Mouse (Mus musculus) T-helper 17 cell (primary cell): ENCODE measurements at regions not wholly inside any gene's neighbourhood (a gene's known extent, or its start where the extent isn't known, plus 50 kb on each side); places are given as distances from the start of the nearest gene placed in this dataset.

Experiments
- in situ Hi-C, 2 experiments: fragments of 300-600 bp; cut with MboI, MseI; formaldehyde crosslinking; loops; 1 replicate in 1 of 2; 2 replicates in 1 of 2; pipeline ENCODE4 v1.15.1; 2025; ENCODE audit warnings: high pct_unique_total_duplicates in 2 of 2

DNA sequence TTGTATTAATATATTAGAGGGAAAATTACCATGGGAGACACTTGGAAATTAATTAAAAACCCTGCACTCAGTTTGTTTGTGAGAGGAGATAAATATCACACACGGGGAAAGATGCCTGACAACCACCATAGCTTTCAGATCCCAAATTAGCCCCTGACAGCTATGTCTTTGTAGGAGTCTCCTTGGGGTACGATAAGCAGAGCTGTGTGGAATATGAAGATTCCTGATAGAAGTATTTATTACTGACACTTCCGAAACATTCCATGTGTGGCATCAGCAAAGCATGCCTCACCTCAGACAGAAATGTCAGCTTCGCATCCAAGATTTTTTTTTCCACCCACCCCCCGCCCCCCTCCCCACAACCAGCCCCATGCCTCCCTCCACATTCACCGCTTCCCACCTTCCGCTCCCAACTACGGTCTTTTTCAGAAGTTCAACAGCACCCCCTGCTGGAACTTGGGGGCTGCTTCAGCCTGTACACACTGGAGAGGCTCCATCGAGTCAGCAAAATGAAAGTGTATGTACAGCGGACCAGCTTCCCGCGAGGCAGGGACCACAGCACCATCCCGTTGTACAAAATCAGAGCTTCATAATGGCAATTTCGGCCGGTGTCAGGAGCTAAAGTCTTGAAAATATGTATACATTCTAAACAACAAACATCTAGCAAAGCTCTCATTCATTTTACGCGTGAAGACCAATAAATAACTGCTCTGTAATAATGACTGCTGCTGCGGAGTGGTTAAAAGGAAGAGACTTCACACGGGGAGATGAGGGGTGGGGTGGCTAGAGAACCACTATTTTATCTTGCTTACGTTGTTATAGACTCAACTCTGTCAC, 66.7 kb downstream of the Rwdd3 start:
- in situ Hi-C loops, result no loop called here

GRCm38 (mm10) chr3:121102871-121103270, 68.6 kb downstream of the Rwdd3 start:
- in situ Hi-C loops, result no loop called here

DNA sequence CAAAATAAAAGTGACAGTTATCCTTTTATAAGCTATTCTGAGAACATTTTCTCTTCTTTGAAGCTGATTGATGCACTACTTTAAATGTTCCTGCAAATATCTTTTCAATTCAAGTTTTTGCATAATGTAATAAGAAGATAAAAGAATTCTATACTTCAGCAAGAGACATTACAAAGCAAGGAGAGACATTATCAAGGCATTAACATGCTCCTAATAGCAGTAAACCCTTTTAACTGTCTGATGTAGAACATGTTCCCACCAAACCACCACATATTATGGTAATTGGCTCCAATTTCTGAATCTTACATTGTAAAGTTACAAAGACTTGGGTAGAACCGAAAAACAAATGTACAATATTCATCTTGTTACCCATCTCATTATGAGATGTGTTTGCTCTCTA, 69.4 kb downstream of the Rwdd3 start:
- in situ Hi-C loops, result no loop called here

DNA sequence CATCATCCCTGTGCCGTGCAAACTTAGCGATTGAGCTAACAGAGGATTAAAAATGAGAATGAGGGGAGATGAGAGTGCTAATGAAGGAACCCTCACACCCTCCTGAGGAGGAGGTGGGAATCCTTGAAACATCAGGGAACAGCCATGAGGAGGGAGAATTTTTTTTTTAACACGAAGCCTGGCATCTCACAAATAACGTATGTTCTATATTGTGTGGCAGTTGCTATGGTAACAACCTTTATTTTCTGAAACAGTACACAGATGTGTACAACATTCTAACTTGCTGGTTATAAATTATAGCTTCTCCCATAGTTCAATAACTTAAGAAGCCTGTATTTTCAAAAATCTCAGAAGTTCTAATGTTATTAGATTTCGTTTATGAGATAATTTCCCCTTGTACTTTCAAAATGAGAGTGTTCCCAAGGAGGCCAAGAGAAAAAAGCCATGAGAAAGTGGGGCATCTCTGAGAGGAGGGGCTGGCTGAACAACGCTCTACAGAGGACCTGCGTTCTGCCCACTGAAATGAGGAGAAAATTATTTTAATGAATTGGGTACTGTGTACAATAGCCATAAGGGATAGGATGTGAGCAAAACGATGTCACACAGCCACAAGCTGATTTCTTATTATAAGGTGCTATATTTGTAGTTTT, 71.2 kb downstream of the Rwdd3 start:
- in situ Hi-C loops, result no loop called here

DNA sequence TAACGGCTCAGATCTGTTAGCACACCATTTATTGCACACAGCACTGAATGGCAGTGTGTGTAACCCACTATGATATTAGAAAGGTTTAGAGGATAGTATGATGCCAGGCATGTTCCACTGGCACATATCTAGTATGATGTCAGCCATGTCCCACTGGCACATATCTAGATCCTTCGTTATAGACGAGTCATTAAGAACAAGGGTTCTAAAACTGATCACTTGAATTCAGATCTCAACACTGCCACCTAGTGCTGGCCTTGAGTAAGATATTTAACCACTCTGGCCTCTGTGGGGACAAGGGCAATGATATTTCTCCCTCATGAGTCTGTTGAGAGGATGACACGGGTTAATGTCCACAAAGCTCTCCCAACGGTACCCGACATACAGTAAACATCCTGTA, 78.0 kb downstream of the Rwdd3 start:
- in situ Hi-C loops, result loop anchor here (10.0 to 25.0 kb wide), 2 partner anchors 306 to 1139 kb away; no protein-coding TSS in a partner anchor

GRCm38 (mm10) chr3:121088724-121089123, 82.8 kb downstream of the Rwdd3 start:
- in situ Hi-C loops, result loop anchor here in 1 of 2 experiments (25.0 kb wide), 1 partner anchor 301 kb away; no protein-coding TSS in a partner anchor

- in situ Hi-C loops, result no loop called here
Observed at GRCm38 (mm10) chr3:121068676-121069075, 102.8 kb downstream of the Rwdd3 start.

- in situ Hi-C loops, result no loop called here
Observed at GRCm38 (mm10) chr3:121035904-121036549, 135.5 kb downstream of the Rwdd3 start.

DNA sequence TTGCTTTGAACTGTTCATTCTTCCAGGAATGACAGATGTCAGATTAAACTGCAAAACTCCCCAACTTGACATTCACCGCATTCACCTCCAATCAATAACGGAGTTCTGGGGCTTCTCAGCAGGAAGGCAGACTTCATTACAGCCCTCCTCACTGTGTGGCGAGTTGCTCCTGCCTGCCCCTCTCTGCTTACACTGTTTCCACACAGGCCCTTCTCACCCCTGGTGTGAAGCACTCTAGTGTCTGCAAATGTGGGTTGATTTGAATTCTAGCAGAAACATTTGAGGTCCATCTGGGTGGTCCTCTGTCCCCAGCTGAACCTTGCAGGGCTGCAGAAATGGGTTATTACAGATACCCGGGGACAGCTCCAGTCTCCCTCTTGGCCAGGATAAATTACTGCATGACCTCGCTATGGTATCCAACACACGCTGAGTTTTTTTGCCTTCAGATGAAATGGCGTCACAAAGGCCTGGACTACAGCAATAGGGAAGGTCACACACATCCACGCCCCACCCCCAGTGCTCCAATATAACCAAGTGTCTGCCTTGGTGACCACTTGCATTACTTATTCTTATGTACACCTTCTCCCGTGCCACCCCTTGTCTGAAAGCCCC, 145.8 kb downstream of the Rwdd3 start:
- in situ Hi-C loops, result no loop called here

DNA sequence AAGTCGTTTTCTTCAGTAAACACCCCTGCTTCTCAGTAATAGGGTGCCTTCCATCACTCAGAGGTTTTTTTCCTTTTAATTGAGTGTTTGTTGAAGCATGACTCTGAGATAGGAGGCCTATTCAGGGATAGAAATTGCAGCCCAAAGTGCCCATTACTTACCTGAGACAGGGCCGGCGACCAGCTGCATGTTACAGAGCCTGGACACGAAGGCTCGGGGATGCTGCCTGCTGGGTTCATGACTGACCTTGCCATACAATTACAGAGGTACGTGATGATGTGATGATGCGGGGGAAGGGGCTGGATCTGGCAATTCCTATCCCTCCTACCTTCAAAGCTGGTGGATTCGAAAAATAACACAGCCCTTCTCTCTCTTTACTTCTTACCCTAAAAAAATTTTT, 146.7 kb downstream of the Rwdd3 start:
- in situ Hi-C loops, result no loop called here

DNA sequence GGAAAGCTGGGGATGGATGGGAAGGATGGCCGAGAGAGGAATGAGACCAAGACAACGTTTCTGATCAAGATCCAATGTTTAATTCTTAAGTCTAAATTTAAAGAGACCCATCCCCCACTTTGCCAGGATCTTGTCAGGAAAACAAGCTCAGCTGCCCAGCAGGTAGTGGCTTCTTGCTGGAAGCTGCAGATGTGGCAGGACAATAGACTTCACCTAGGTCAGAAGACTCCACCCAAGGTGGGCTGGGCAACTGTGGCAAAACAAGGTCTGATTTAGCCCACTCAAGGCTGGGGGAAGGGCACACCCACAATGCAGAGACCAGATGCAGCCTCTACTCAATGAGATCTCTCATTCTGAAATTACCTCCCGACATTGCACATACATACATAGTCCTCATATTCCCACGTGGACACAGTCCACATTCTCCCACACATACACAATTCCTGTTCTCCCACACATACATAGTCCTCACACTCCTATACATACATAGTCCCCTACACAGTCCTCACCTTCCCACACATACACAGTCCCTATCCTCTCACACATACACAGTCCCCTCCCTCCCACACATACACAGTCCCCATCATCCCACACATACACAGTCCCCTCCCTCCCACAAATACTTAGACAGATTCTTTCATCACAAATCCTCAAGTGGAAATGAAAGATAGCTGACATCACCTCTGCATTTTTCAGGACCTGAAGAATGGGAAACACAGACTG, 150.2 kb downstream of the Rwdd3 start:
- in situ Hi-C loops, result no loop called here

GRCm38 (mm10) chr3:121009223-121009622, 162.3 kb downstream of the Rwdd3 start:
- in situ Hi-C loops, result no loop called here

GRCm38 (mm10) chr3:120983556-120984270, 187.8 kb downstream of the Rwdd3 start:
- in situ Hi-C loops, result no loop called here

DNA sequence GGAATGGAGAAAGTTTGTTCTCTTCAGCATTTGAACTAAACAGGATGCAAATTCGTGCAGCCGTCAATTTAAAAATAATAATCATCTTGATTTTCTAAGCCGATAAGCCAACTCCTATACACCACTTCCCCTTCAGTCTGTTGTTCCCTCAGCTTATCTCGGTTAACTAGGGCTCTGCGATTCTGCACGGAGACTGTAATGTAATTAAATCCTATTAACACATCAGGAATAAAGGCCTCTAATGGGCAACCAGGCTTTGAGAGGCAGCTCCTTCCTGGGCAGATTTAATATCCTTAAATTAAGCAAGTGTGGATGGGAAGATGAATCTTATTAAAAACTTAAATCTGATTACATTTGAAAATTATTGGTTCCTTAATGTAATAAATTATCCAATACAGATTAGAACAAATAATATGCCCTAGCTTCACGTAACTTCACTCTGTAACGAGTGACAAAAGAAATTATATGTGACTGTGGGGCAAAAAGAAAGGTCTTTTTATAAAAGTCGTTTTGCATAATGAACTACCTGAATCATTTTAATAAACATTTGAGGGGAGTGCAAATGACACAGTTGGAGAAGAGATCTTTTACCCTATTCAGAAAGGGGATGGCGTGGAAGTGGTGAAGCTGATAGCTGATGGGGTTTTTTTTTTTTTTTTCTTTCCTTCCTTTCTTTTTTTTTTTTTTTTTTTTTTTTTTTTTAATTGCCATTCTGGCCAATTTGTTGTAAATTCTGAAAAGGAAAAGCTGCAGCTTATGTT, 188.5 kb downstream of the Rwdd3 start:
- in situ Hi-C loops, result no loop called here

- in situ Hi-C loops, result no loop called here
Observed at GRCm38 (mm10) chr3:120982218-120982617, 189.3 kb downstream of the Rwdd3 start.

DNA sequence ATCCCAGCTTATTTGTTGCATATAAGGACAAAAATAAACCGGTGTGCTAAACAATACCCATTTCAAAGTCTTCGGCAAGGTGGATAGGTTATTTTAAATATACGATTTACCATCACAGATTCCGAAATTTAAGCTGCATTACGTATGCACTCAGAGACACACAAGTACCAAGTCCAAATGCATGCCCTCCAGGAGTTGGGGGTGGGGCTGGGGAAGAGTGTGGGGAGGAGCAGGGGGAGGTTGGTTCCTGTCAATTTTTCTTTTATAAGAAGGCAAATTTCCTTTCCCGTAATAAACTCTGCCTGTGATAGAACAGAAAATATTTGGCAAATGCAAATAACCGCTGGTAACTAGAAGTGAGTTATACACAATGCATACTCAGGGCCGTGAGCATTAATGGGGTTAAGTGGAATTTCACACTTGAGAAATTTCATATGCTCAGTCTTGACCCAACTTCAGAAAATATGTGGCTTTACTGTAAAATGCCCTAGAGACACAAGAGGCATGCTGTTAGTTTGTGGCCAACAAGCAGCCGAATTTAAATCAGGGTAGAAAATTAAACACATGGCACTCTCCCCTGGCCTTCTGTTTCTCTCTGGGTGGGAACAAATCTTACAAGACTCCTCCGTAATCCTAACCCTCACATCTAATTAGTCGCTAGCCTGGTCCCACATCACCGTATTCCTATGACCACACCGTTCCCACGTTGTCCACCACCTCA, 200.6 kb downstream of the Rwdd3 start:
- in situ Hi-C loops, result no loop called here

GRCm38 (mm10) chr3:120946906-120947305, 224.6 kb downstream of the Rwdd3 start:
- in situ Hi-C loops, result no loop called here

GRCm38 (mm10) chr3:120934401-120934800, 237.1 kb downstream of the Rwdd3 start:
- in situ Hi-C loops, result no loop called here

- in situ Hi-C loops, result no loop called here
Observed at GRCm38 (mm10) chr3:120920351-120920750, 251.1 kb downstream of the Rwdd3 start.
